Mouse (Mus musculus): Measurements from ENCODE around the gene Prr13.

DNA sequence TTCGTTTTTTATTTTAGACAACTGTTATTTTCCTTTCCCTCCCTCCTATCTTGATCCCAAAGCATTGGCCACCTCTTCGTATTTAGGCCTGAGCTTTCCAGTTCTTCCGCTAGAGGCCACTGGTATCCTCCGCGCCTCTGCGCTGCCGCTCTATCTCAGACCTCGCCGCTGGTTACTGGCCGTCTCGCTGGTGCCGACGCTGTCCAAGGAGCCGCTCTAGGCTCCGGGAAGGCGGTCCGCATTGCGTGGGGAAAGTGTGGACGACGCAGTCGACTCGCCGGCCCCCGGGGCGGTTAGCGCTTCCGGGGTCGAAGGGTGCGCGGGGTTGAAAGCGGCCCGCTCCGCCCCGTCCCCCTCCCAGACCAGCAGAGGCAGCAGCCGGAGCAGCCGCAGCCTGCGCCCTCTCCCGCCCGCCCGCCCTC, 11.4 kb downstream of the Prr13 start, which contains the start of gene Pcbp2:
- TF ChIP-seq GATA1 (IDR thresholded peaks at IDR 0.05; ENCODE audit: borderline replicate concordance, low read length) = no peak
- TF ChIP-seq FLI1 (IDR thresholded peaks at IDR 0.05; ENCODE audit: low read length) = no peak
